Mouse (Mus musculus): ENCODE results near the gene Fth1. TPM values are rescaled to one million over a fixed set of nuclear protein-coding genes. Genes with fewer than 3 reads are reported as not detected.

Fth1 gene
- total RNA-seq, 1 experiment from 2014 or later = 535 TPM

GRCm38 (mm10) chr19:9955438-9955837 is 25.0 kb upstream of the Fth1 start:
- ATAC-seq (replicated peaks in 1 of 2; ENCODE audit: insufficient read depth in 1 of 2, low FRiP score in 2 of 2, low TSS enrichment in 1 of 2, low read depth in 1 of 2, poor library complexity in 2 of 2, severe bottlenecking in 2 of 2) = no peak

GRCm38 (mm10) chr19:9956624-9957388 is 23.6 kb upstream of the Fth1 start:
- ATAC-seq (replicated peaks in 1 of 2; ENCODE audit: insufficient read depth in 1 of 2, low FRiP score in 2 of 2, low TSS enrichment in 1 of 2, low read depth in 1 of 2, poor library complexity in 2 of 2, severe bottlenecking in 2 of 2) = no peak

- no peak for ATAC-seq (replicated peaks in 1 of 2; ENCODE audit: insufficient read depth in 1 of 2, low FRiP score in 2 of 2, low TSS enrichment in 1 of 2, low read depth in 1 of 2, poor library complexity in 2 of 2, severe bottlenecking in 2 of 2)
Observed at GRCm38 (mm10) chr19:9957965-9958364, 22.4 kb upstream of the Fth1 start.

- ATAC-seq (replicated peaks in 1 of 2; ENCODE audit: insufficient read depth in 1 of 2, low FRiP score in 2 of 2, low TSS enrichment in 1 of 2, low read depth in 1 of 2, poor library complexity in 2 of 2, severe bottlenecking in 2 of 2) = no peak
Observed at GRCm38 (mm10) chr19:9960769-9961168, 19.6 kb upstream of the Fth1 start.

- no peak for ATAC-seq (replicated peaks in 1 of 2; ENCODE audit: insufficient read depth in 1 of 2, low FRiP score in 2 of 2, low TSS enrichment in 1 of 2, low read depth in 1 of 2, poor library complexity in 2 of 2, severe bottlenecking in 2 of 2)
Observed at GRCm38 (mm10) chr19:9964205-9964916, 16.0 kb upstream of the Fth1 start.

GRCm38 (mm10) chr19:9966096-9966867 is 14.1 kb upstream of the Fth1 start:
- no peak for ATAC-seq (replicated peaks in 1 of 2; ENCODE audit: insufficient read depth in 1 of 2, low FRiP score in 2 of 2, low TSS enrichment in 1 of 2, low read depth in 1 of 2, poor library complexity in 2 of 2, severe bottlenecking in 2 of 2)

GRCm38 (mm10) chr19:9968081-9968787 is 12.2 kb upstream of the Fth1 start:
- no peak for ATAC-seq (replicated peaks in 1 of 2; ENCODE audit: insufficient read depth in 1 of 2, low FRiP score in 2 of 2, low TSS enrichment in 1 of 2, low read depth in 1 of 2, poor library complexity in 2 of 2, severe bottlenecking in 2 of 2)

- peak; percentile 72 to 82 for ATAC-seq (replicated peaks in 1 of 2; ENCODE audit: insufficient read depth in 1 of 2, low FRiP score in 2 of 2, low TSS enrichment in 1 of 2, low read depth in 1 of 2, poor library complexity in 2 of 2, severe bottlenecking in 2 of 2)
Observed at GRCm38 (mm10) chr19:9974853-9975252, 5.5 kb upstream of the Fth1 start.

- ATAC-seq (replicated peaks in 1 of 2; ENCODE audit: insufficient read depth in 1 of 2, low FRiP score in 2 of 2, low TSS enrichment in 1 of 2, low read depth in 1 of 2, poor library complexity in 2 of 2, severe bottlenecking in 2 of 2) = no peak
Observed at GRCm38 (mm10) chr19:9977085-9977484, 3.3 kb upstream of the Fth1 start.

- ATAC-seq (replicated peaks in 1 of 2; ENCODE audit: insufficient read depth in 1 of 2, low FRiP score in 2 of 2, low TSS enrichment in 1 of 2, low read depth in 1 of 2, poor library complexity in 2 of 2, severe bottlenecking in 2 of 2) = peak in 1 of 2 experiments; percentile 16; a peak in 1 of 4 replicates
Observed at GRCm38 (mm10) chr19:9978431-9978951, 1.9 kb upstream of the Fth1 start.

- ATAC-seq (replicated peaks in 1 of 2; ENCODE audit: insufficient read depth in 1 of 2, low FRiP score in 2 of 2, low TSS enrichment in 1 of 2, low read depth in 1 of 2, poor library complexity in 2 of 2, severe bottlenecking in 2 of 2) = no peak
Observed at GRCm38 (mm10) chr19:9979156-9979555, 1.2 kb upstream of the Fth1 start.

GRCm38 (mm10) chr19:9981621-9982020 is 1.2 kb downstream of the Fth1 start:
- ATAC-seq (replicated peaks in 1 of 2; ENCODE audit: insufficient read depth in 1 of 2, low FRiP score in 2 of 2, low TSS enrichment in 1 of 2, low read depth in 1 of 2, poor library complexity in 2 of 2, severe bottlenecking in 2 of 2) = no peak

GRCm38 (mm10) chr19:9982151-9982851 is 1.9 kb downstream of the Fth1 start:
- peak; percentile 66 to 78 for ATAC-seq (replicated peaks in 1 of 2; ENCODE audit: insufficient read depth in 1 of 2, low FRiP score in 2 of 2, low TSS enrichment in 1 of 2, low read depth in 1 of 2, poor library complexity in 2 of 2, severe bottlenecking in 2 of 2)

GRCm38 (mm10) chr19:9982852-9983542 is 2.6 kb downstream of the Fth1 start:
- peak; percentile 34 to 41 for ATAC-seq (replicated peaks in 1 of 2; ENCODE audit: insufficient read depth in 1 of 2, low FRiP score in 2 of 2, low TSS enrichment in 1 of 2, low read depth in 1 of 2, poor library complexity in 2 of 2, severe bottlenecking in 2 of 2)

- ATAC-seq (replicated peaks in 1 of 2; ENCODE audit: insufficient read depth in 1 of 2, low FRiP score in 2 of 2, low TSS enrichment in 1 of 2, low read depth in 1 of 2, poor library complexity in 2 of 2, severe bottlenecking in 2 of 2) = peak; percentile 17 to 18; a peak in 3 of 4 replicates
Observed at GRCm38 (mm10) chr19:9984111-9985055, 4.0 kb downstream of the Fth1 start.
